Mouse (Mus musculus) liver, postnatal 0 days (tissue): ENCODE measurements around the gene Mapk10. TPM values are rescaled to one million over a fixed set of nuclear protein-coding genes. Genes with fewer than 3 reads are reported as not detected.

Source experiments
- ATAC-seq: fragments of 200-750 bp; cut with Nextera tagmentation; 2 replicates; pipeline ENCODE4 v1.8.0; 2017; ENCODE audit warnings: mild to moderate bottlenecking, moderate library complexity
- DNase-seq: peaks from one replicate; pipeline ENCODE4 v3.0.0-alpha.2; 2016
- H3K27ac ChIP-seq: fragments of 300-500 bp; sonication (generic); 2 replicates; pipeline ENCODE4 v1.5.1; 2014; ENCODE audit warnings: antibody characterized with exemption, moderate library complexity, mild to moderate bottlenecking, low read depth
- H3K27me3 ChIP-seq: fragments of 300-500 bp; sonication (generic); 2 replicates; pipeline ENCODE4 v1.6.1; 2014; ENCODE audit warnings: low read length, control low read depth, mixed read lengths; ENCODE audit not compliant: insufficient read depth
- H3K36me3 ChIP-seq: fragments of 300-500 bp; sonication (generic); replicated peaks from 2 replicates; pipeline ENCODE4 v1.6.1; 2014; ENCODE audit warnings: mild to moderate bottlenecking, control low read depth, low read length, moderate library complexity, mixed read lengths; ENCODE audit not compliant: insufficient read depth
- H3K4me1 ChIP-seq: fragments of 300-500 bp; sonication (generic); 2 replicates; pipeline ENCODE4 v1.6.1; 2014; ENCODE audit warnings: antibody characterized with exemption, mild to moderate bottlenecking, control low read depth; ENCODE audit not compliant: insufficient read depth
- H3K4me2 ChIP-seq: fragments of 300-500 bp; sonication (generic); 2 replicates; pipeline ENCODE4 v1.6.1; 2014; ENCODE audit warnings: low read depth, mild to moderate bottlenecking, low read length, moderate library complexity, mixed read lengths
- H3K4me3 ChIP-seq: fragments of 300-500 bp; sonication (generic); 2 replicates; pipeline ENCODE4 v1.5.1; 2014; ENCODE audit warnings: low read depth, low read length
- H3K9ac ChIP-seq: fragments of 300-500 bp; sonication (generic); replicated peaks from 2 replicates; pipeline ENCODE4 v1.6.1; 2014; ENCODE audit warnings: mild to moderate bottlenecking, moderate library complexity
- H3K9me3 ChIP-seq: fragments of 300-500 bp; sonication (generic); 2 replicates; pipeline ENCODE4 v1.6.1; 2016; ENCODE audit warnings: mild to moderate bottlenecking, control low read depth, low read length, mixed read lengths
- CTCF ChIP-seq: sonication (generic); IDR thresholded peaks from 2 replicates; pipeline ENCODE4 v1.5.1; 2016; ENCODE audit warnings: antibody characterized with exemption, low read depth
- EP300 ChIP-seq: IDR thresholded peaks from 2 replicates; pipeline ENCODE4 v1.6.1; 2016; ENCODE audit warnings: antibody characterized with exemption, low read depth, mild to moderate bottlenecking
- WGBS: fragments of 180-500 bp; shearing (Covaris S2); extraction: QIAGEN DNeasy Blood & Tissue Kit; methylation state at CpG from one replicate; pipeline ENCODE4 v1.1.7; 2014; ENCODE audit not compliant: insufficient replicate concordance; 5-methylcytosine and 5-hydroxymethylcytosine counted together
- polyA plus RNA-seq: library from polyadenylated mRNA; unstranded; fragments of >200 nt; fragmentation: Nextera tagmentation; extraction: Ambion mirVana; gene quantifications from 2 replicates; pipeline ENCODE4 v1.2.1, GENCODE M21; 2015

The Mapk10 gene
- polyA plus RNA-seq, 1 experiment from 2014 or later, result not detected

- ATAC-seq, result no peak
- no peak for TF ChIP-seq CTCF
- no peak for TF ChIP-seq EP300
Observed at GRCm38 (mm10) chr5:103102876-103103393, 108.2 kb downstream of the Mapk10 start.

GRCm38 (mm10) chr5:103102176-103102575 lies 109.0 kb downstream of the Mapk10 start:
- 81% methylated on average over 1 of the region's 1 CpGs for WGBS
- no peaks in the 10 kb centered on the region for H3K4me1 ChIP-seq
- H3K4me3 ChIP-seq, result no peak overlapping the region
- no peak overlapping the region for H3K27ac ChIP-seq
- no peak for ATAC-seq
- no peaks in the 10 kb centered on the region for H3K27me3 ChIP-seq
- TF ChIP-seq EP300, result no peak
- TF ChIP-seq CTCF, result no peak
- no peak overlapping the region for H3K9ac ChIP-seq
- no peaks in the 10 kb centered on the region for H3K36me3 ChIP-seq
- DNase-seq, result no peak
- no peaks in the 10 kb centered on the region for H3K9me3 ChIP-seq
- no peak overlapping the region for H3K4me2 ChIP-seq

More at GRCm38 (mm10) chr5:103102876-103103393, 108.2 kb downstream of the Mapk10 start:
- WGBS, result 75% methylated on average over 5 of the region's 5 CpGs
- H3K9me3 ChIP-seq, result no peaks in the 10 kb centered on the region
- no peak overlapping the region for H3K4me3 ChIP-seq
- no peak overlapping the region for H3K9ac ChIP-seq
- H3K4me2 ChIP-seq, result no peak overlapping the region
- no peaks in the 10 kb centered on the region for H3K27me3 ChIP-seq
- no peak for DNase-seq
- no peaks in the 10 kb centered on the region for H3K4me1 ChIP-seq
- no peak overlapping the region for H3K27ac ChIP-seq
- H3K36me3 ChIP-seq, result no peaks in the 10 kb centered on the region

GRCm38 (mm10) chr5:103094166-103094565 lies 117.0 kb downstream of the Mapk10 start:
- DNase-seq (no peak), ATAC-seq (no peak)
- no peaks in the 10 kb centered on the region for H3K4me1 ChIP-seq
- H3K27ac ChIP-seq, result no peak overlapping the region
- H3K27me3 ChIP-seq, result no peaks in the 10 kb centered on the region
- no peaks in the 10 kb centered on the region for H3K9me3 ChIP-seq
- 78% methylated on average over 2 of the region's 2 CpGs for WGBS
- no peak overlapping the region for H3K4me2 ChIP-seq
- TF ChIP-seq EP300 (no peak), CTCF (no peak)
- no peaks in the 10 kb centered on the region for H3K36me3 ChIP-seq
- H3K4me3 ChIP-seq, result no peak overlapping the region
- no peak overlapping the region for H3K9ac ChIP-seq

- ATAC-seq (no peak), DNase-seq (no peak)
- TF ChIP-seq CTCF, result no peak
- no peak for TF ChIP-seq EP300
- Histone ChIP-seq H3K4me1 (no peaks in the 10 kb centered on the region), H3K36me3 (no peaks in the 10 kb centered on the region), H3K9ac (no peak overlapping the region), H3K27ac (no peak overlapping the region), H3K9me3 (no peaks in the 10 kb centered on the region), H3K4me2 (no peak overlapping the region), H3K4me3 (no peak overlapping the region), H3K27me3 (no peaks in the 10 kb centered on the region)
- WGBS, result 55% methylated on average over 2 of the region's 2 CpGs
Observed at GRCm38 (mm10) chr5:103085844-103086243, 125.3 kb downstream of the Mapk10 start.

- H3K4me3 ChIP-seq, result no peak overlapping the region
- no peak for TF ChIP-seq EP300
- TF ChIP-seq CTCF, result no peak
- DNase-seq (no peak), ATAC-seq (no peak)
- WGBS, result 54% methylated on average over 8 of the region's 8 CpGs
- no peaks in the 10 kb centered on the region for H3K9me3 ChIP-seq
- H3K4me1 ChIP-seq, result no peaks in the 10 kb centered on the region
- no peak overlapping the region for H3K9ac ChIP-seq
- no peaks in the 10 kb centered on the region for H3K27me3 ChIP-seq
- no peaks in the 10 kb centered on the region for H3K36me3 ChIP-seq
- H3K27ac ChIP-seq, result no peak overlapping the region
- no peak overlapping the region for H3K4me2 ChIP-seq
Observed at GRCm38 (mm10) chr5:103075451-103075850, 135.7 kb downstream of the Mapk10 start.

GRCm38 (mm10) chr5:103072200-103072825 lies 138.8 kb downstream of the Mapk10 start:
- no peak overlapping the region for H3K4me2 ChIP-seq
- H3K9me3 ChIP-seq, result no peaks in the 10 kb centered on the region
- H3K4me1 ChIP-seq, result no peaks in the 10 kb centered on the region
- no peaks in the 10 kb centered on the region for H3K36me3 ChIP-seq
- no peak overlapping the region for H3K27ac ChIP-seq
- 62% methylated on average over 6 of the region's 6 CpGs for WGBS
- no peak overlapping the region for H3K9ac ChIP-seq
- TF ChIP-seq EP300 (no peak), CTCF (no peak)
- H3K27me3 ChIP-seq, result no peaks in the 10 kb centered on the region
- no peak for ATAC-seq
- no peak for DNase-seq
- no peak overlapping the region for H3K4me3 ChIP-seq
